Mouse (Mus musculus) cerebellum, postnatal 4 days (tissue): ENCODE results near the gene Rundc3a.
"Not testable (repeated sequence)": the region's sequence is repeated elsewhere in the genome, so short reads cannot be mapped to it uniquely, and the experiment has no call there.

Experiments
- DNase-seq, 2 experiments: peaks; one replicate each; pipeline ENCODE4 v3.0.0; 2022; ENCODE audit warnings: low spot score in 2 of 2, mixed read lengths in 1 of 2

Gene Rundc3a

DNA sequence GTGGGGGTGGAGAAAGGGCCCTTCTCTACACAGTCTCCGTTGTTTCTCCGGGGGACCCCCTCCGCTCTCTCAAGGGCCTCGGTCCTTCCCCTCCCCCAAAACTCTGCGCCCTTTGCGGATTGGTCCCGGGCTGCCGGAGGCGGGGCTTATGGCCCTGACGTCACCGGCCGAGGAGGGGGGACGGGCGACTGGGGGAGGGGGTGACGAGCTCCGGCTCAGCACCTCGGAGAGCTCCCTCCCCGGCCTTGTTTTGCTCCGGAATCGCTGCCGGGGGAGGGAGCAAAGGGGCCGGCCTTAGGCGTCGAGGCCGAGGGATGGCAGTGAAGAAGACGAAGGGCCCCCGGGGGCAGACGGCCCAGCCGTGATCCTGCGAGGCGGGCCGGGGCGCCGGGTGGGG is at the start of gene Rundc3a:
Gene Rundc3a, plus strand, starts transcription at position 166 of the 397 bp plus-strand sequence.
- peak; percentile 96 to 98 for DNase-seq

DNA sequence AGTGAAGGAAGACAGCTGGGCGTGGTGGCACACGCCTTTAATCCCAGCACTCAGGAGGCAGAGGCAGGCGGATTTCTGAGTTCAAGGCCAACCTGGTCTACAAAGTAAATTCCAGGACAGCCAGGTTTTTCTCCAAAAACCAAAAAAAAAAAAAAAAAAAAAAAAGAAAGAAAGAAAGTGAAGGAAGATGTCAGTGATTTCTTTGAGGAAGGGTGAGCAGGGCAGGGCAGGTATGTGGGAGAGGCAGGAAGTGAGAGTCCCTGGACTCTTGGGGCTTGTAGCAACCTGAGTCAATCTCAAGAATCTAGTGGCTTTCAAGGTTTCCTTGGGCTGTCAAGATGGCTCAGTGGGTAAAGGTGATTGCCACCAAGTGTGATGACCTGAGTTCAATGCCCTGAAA is 48.7 kb upstream of the Rundc3a start:
- no peak for DNase-seq

DNA sequence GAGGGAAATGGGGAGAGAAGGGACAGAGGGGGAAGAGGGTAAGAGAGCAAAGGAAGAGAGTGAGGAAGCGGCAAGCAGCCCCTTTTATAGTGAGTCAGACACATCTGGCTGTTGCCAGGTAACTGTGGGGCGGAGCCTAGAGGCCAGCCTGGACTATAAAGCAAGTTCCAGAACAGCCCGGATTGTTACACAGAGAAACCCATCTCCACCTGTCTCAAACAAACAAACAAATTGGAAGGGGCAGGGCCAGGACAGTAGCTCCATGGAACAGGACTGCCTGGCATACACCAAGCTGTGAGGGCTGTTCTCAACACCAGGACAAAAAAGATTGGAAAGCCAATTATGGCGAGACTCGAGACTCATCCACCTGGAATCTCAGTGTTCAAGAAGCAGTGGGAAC is 46.3 kb upstream of the Rundc3a start:
- no peak for DNase-seq

DNA sequence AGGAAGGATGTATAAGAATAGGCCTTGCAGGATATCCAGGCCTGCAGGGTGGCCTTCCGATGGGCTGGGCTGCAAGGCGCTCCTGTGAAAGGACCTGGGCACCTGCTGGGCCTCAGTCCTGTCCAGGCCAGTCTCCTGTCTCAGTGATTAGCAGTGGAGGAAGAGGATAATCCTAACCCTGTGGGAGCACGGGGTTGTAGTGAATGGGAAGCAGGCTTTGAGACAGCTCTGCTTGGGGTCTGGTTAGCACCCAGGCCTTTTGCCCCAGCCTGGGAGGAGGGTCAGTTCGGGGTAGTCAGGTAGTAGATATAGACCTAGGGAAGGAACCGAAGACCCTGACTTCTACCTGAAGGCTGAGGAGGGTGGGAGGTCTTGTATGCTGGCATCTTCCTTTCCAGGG is 45.5 kb upstream of the Rundc3a start:
- DNase-seq = no peak

DNA sequence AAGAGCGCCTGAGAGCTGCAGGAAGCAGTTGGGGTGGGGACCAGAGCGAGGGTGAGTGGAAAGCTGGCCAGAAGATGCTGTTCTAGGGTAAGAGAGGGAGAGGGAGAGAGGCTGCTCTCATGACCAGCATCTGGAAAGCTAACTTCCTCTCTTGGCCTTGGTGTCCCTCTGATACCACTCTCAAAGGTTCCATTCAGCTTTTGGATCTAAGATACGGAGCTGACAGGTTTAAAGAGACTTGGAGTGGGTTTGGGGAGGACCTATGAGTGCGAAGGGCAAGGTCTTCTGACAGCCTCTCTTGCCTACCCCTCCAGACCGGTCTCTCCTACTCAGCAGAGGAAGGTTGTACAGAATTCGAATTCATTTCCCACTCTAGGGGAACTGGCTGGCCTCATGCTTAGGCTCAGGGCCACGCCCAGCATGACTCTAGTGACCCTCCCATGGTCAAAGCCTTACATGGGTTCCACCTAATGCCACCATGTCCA is 45.1 kb upstream of the Rundc3a start:
- DNase-seq = no peak

DNA sequence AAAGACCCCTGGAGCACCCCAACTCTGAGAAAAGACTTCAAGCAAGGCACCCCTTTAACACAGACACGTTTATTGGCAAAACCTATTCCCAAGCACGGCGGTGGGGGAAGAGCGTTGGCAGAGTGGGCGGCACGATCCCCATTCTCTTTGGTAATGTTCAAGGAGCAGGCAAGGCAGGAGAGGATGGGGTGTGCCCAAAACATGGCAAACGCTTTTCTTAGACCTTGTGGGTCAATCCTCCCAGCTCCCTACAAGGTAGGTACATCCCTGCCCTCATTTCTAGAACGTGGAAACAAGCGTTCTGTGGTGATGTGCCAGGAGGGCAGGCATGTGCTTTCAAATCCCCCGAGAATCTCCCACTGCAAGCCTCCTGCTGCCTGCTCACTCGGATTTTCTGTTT is 44.4 kb upstream of the Rundc3a start:
- no peak for DNase-seq

DNA sequence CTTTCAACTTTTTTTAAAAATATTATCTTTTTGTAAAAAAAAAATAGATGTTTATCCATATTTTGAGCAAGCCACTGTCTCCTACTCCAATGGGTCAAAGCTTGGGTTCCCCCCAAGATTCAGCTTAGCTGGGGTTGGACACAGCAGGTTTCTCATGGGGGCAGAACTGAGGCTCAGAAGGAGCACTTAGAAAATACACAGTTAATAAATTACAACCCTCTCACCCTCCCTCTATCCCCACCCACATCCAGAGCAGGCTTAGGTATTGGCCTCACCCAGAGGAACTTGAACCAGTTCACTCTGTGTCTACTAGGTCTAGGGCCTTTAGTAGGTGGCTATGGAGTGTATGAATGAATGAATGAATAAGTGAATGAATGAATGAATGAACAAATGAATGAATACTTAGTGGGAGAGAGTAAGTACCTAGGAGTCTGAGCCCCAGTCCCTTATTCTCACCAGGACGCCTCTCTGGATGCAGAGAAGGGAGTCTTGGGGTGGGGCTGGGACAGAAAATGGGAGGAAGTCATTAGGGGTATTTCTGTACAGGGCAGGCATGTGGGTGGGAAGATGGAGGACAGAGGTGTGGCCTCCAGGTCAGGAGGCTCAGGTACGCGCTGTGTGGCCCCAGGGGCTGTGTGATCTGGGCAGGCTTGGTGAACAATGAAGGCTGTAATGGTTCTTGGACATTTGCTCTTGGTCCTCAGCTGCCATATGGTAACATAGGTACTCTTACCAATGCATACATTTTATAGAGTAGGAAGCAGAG is 43.8 kb upstream of the Rundc3a start:
- no peak for DNase-seq

DNA sequence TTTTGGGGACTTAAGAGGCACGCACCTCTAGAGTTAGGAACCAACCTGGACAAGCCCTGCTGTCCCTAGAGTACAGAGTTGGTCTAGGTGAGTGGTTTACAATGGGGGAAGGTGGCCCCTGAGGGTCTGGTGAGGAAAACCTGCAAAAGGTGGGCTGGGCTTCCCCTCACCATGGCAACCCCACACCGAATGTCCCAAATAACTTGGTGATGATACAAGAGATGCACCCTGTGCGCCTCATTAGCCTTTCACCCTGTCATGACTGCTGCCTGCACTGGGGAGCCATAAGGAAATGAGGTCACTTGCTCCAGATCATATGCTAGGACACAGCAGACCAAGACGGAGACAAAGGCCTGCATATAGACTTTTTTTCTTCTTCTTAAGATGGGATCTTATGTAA is 42.8 kb upstream of the Rundc3a start:
- no peak for DNase-seq

DNA sequence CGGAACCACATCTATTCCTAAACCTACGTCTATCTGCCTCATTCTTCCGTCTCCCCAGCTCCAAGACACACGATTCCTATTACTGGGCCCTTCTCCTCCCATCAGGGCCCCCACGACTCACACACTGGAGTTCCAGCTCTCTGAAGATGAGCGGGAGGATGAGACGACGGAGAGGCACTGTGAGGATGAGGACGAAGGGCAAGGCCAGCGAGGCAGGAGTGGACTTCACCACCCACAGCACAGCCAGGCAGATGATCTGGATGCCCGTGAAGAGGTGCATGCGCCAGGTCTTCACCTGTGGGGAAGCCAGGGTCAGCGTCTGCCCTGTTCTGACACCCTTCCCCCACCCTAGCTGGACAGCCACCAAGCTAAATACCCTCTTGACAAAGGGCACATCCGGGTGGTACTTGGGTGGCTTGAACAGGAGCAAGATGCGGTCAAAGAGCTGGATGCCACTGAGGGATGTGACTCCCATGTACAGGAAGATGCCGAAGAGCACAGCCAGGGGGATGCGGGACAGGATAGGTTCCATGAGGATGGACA is 42.2 kb upstream of the Rundc3a start:
- no peak for DNase-seq

DNA sequence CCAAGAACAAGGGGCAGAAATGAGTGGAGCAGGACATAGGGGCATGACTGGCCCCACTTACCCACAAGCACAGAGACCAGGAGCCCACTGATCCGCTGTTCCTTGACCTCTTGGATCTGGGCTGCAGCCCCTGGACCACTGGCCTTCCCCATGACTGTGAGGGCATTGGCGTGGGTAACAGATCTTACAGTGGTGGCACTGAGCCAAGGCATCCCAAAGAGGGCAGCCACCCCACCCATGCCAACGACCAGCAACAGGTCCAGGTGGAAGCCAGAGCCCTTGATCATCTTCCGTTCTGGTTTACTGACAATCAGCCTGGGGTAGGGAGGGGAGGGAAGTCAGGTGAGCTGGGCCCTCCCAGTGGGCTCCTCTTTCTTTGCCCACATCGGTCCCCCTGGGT is 40.8 kb upstream of the Rundc3a start:
- DNase-seq = no peak

DNA sequence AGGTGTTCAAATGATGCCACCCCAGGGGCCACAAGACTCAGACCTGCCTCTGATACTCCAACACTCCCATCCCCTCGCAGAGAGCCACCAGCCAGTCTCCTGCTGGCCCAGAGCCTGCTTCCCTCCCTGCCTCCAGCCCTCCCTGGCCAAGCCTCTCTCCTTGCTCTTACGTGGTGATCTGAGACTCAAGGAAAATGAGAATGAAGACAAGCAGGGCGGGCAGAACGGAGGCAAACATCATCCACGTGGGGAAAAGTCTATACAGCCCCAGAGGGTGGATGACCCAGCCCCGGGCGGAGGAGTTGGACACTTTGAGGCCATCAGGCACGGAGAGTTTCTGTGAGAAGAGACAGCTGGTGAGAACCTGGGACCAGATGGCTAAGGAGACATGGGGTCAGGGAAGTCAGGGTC is 40.2 kb upstream of the Rundc3a start:
- no peak for DNase-seq

DNA sequence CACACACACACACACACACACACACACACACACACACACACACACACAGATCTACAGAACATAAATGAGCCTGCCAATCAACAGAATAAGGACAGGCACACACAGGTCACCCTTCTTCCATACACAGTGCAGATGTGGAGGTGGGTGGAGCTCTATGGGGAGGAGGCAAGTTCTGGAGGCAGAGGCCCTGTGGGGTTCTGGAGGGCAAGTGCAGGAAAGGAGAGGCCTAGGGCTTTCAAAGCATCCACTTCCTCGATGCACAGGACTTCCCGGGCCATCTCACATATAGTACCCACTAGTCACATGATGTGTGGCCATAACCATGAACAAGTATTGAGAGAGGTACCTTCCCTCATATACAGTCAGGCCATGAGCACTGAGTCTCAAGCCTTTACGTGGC is 37.7 kb upstream of the Rundc3a start:
- no peak for DNase-seq

DNA sequence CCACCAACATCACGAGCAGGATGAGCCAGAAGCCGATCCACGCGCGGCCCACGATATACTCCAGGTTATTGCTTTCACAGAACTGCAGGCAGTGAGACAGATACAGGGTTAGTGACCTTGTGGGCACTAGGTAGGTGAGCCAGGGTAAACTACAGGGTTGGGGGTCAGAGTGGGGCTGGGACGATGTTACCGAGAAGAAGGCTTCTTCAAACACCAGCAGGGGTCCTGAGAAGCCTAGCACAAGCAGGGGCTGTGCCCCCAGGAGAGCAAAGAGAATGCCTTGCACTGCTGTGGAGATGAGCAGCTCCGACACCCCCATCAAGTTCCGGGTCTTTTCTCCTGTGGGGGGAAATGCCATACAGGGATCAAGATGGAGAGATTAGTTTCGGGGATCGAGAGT is 37.0 kb upstream of the Rundc3a start:
- no peak for DNase-seq

DNA sequence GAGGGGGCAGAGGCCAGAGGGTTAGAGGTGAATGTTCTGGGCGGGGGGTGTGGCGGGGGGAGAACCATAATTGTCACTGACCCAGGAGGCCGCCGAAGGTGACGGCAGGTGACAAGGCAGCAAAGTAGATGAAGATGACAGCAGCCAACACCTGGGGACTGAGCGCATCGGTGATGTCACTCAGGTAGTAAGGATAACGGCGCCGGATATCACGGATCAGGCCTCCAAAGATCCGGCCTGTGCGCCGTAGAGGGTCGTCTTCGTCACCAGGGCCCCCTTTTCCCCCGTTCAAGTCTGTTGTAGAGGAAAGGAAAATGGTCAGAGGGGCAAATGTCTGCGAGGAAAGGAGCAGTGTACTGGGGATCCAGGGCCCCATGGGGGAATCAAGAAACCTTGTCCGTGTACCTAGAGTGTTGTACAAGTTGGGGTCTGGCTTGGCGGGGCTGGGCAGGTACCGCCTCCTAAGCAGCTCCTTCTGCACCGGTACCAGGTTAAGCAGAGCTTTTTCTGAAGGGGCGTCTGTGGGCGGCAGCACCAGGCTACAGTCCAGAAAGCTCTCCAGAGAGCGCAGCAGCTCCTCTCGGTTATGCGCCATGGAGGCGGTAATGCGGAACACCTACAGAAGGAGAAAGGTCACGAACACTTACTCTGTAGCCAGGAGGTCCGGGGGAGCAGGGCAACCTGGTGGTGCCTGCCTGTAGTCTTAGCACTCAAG is 36.4 kb upstream of the Rundc3a start:
- no peak for DNase-seq

DNA sequence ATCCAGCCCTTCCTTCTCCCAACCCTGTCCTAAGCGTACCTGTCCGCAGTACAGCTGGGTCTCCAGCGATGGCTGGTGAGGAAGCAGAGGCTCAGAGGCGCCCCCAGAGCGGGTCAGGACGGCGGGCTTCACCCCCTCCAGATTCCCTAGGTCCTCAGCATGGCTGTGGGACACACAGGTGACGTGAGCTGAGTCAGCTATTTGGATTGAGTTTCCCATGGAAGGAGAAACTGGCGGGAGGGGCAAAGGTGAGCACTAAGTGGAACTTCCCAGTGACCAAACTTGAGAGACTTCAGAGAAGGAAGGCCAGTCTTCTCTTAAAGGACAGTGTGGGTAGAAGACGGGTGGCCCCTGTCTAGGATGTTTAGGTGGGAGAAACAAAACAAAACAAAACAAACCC is 34.8 kb upstream of the Rundc3a start:
- no peak for DNase-seq

DNA sequence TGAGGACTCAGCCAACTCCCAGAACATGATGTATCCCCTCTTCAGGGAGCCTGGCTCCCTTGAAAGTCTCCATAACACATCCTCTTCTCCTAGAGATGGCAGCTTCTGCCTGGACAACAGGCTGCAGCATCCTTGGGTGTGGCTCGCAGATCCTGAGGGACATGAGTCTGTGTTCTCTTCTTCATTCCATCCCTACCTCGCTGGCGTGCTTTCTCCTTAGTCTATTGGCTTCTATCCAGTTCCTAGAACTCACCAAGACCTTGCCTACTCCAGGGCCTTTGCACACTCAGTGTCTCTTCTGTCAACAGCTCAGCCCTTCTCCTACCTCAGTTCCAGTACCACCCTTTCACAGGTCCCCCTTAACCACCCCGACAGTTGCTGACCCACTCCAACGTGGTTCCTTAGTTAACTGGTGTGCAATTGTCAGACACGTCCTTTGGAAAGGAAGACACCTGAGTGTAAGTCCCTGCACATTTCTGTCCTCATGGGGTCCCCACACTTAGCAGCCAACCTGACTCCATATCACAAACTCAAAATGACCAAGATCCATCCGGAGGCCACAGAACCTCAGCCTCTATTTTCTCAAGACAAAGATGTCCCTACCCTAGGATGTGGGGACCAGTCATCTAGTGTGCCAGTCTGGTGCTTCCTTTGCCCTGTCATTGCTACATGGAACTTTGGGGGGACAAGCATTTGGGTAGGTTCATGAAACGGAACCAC is 31.3 kb upstream of the Rundc3a start:
- DNase-seq = no peak

DNA sequence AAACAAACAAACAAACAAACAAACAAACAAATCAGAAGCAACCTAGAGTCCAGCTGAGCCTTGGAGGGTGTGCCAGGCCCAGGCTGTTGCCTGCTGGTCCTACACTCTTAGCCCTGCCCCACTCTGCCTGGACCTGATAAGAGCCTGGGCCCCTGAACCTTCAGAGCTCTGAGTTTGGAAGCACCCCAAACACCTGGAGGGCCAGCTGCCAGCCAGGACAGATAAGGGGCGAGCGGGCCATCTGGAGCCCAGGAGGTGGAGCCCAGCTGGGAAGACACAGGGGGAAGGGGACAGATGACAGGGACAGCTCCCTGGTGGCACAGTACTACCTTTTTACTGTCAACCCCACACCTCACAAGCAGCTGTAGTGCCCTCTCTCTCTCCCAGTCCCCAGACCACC is 29.6 kb upstream of the Rundc3a start:
- DNase-seq = no peak

DNA sequence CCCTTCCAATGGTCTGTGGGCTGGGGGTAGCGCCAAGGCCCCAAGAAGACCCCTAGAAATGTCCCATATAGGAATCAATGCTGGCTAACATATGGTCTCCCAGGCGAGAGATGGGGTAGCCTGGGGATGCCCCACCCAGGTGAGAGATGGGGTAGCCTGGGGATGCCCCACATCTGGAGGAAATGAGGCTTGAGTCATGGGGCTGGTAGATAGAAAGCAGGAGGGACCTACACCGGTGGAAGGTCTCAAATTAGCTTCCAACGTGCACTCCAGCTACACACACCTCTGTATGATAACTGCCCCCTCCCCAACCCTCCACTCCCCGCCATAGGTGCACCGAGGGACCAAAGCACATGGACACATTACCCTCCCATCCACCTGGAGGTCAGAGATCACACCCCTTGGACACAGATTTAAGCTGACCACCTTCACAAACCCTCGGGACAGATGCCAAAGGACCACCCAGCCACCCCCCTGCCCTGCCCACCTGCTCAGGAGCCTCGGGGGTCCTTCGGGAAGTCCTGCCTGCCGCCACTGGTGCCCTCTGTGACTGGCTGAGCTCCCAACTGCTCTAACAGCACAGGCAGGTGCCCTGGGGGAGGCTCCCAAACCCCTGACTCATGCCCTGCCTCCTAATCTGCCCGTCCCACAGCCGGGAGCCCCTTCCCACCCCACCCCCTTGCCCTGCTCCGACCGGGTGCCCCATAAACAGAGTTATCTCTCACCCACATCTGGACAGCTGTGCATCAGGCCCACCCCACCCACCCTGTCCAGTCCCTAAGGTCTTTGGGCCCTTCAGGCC is 28.4 kb upstream of the Rundc3a start:
- no peak for DNase-seq

DNA sequence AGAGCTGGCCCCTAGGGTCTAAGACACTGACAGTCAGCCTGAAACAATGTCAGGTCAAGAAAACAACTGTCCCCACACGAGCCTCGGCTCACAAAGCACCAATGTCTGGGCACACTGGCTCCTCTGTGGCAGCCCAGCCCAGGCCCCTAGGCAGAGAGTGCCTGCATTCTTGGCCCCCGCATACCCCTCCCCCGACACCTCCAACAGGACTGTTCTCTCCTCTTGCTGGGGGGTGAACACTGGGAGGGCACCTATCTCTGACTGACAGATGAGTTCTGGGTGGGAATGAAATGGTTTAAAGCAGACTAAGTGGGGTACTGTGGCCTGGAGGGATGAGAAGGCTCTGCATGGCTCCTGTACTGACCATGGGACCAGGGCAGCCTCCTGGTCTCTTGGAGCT is 27.5 kb upstream of the Rundc3a start:
- no peak for DNase-seq

DNA sequence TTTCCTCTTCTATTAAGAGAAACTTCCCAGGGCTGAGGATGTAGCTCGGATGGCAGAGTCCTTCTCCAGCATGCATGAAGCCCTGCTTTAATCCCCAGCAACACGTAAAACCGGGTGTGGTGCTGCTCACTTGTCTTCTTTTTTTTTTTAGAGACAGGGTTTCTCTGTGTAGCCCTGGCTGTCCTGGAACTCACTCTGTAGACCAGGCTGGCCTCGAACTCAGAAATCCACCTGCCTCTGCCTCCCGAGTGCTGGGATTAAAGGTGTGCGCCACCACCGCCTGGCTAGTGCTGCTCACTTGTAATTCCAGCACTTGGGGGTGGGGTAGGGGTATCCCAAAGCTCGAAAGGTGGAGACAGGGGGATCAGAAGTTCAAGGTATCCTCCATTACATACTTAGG is 27.1 kb upstream of the Rundc3a start, which contains the start of gene Slc4a1:
Gene Slc4a1, minus strand, starts transcription at position 101 of the 400 bp plus-strand sequence.
- not testable (repeated sequence) for DNase-seq

DNA sequence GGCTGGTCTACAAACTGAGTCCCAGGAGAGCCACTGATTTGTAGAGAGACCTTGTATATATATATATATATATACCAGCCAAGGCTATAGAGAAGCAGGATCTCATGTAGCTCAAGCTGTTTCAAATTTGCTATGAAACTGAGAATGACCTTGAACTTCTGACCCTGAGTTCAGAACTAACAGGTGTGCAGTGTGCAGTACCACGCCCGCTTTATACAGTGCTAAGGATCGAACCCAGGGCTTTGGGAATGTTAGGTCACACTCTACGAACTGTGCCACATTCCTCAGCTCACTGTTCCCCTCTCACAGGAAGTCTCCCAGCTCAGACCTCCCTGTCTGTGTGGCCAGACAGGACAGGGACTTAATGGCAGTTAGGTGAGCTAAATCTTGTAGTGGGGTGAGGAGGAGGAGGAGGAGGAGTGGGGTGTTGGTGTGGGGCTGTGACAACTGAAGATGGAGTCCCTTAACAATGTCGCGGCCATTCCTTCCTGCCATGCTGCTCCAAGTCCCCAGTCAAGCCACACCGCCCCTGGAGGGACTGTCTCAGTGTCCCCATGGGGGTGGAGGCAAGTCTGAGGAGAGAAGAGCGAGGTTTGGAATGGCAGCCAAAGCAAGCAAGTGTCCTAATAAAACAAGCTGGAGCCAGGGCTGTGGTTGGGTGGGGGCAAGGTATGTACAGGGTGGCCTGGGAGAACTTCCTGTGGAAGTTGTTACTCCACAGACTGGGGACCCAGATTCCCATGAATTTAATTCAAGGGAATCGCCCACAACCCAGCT is 25.5 kb upstream of the Rundc3a start:
- DNase-seq = no peak
